ENCODE assay signal across 21 mouse cellular contexts in genomic region chr1:38031391-38031790, GRCm38 (mm10).
"Had no signal": no experiment of that assay in that cellular context is flagged by ENCODE, and none has a peak within 500 bp of the region (broad histone marks: within the 10 kb centered on the region; RNA-seq: fewer than 3 reads in every experiment).

No protein-coding gene starts in this region.

- H3K27ac ChIP-seq: intestine, embryonic 15.5 days; layer of hippocampus, adult 2 months; limb, embryonic 10.5 days; limb, embryonic 13.5 days; liver, embryonic 14.5 days; macrophage; midbrain, embryonic 12.5 days; midbrain, embryonic 15.5 days; neural tube, embryonic 12.5 days; neural tube, embryonic 15.5 days; stomach, postnatal 0 days had no signal

- DNase-seq: kidney, adult 18-20 months; kidney, postnatal 14 days; kidney, postnatal 4 days; layer of hippocampus, adult 9-11 months; liver; liver, postnatal 0 days; lung, embryonic 14.5 days; thymus, adult 2 months; thymus, postnatal 14 days had no signal

- H3K27me3 ChIP-seq: intestine, embryonic 15.5 days; limb, embryonic 13.5 days; midbrain, embryonic 12.5 days; midbrain, embryonic 15.5 days; neural tube, embryonic 12.5 days; neural tube, embryonic 15.5 days had no signal

- H3K4me1 ChIP-seq: intestine, embryonic 15.5 days; limb, embryonic 10.5 days; limb, embryonic 13.5 days; midbrain, embryonic 12.5 days; midbrain, embryonic 15.5 days; neural tube, embryonic 12.5 days; neural tube, embryonic 15.5 days had no signal

- H3K4me3 ChIP-seq: intestine, embryonic 15.5 days; layer of hippocampus, adult 2 months; limb, embryonic 10.5 days; limb, embryonic 13.5 days; midbrain, embryonic 12.5 days; midbrain, embryonic 15.5 days; neural tube, embryonic 12.5 days; neural tube, embryonic 15.5 days had no signal

- ATAC-seq: intestine, embryonic 15.5 days; liver, postnatal 0 days; lung, postnatal 0 days; midbrain, embryonic 15.5 days had no signal
